Mouse (Mus musculus): ENCODE data around the gene Rnf40.
A peak's percentile ranks its signal among the peaks of the same experiment; 100 is the strongest.
"Not testable (repeated sequence)": the region's sequence is repeated elsewhere in the genome, so short reads cannot be mapped to it uniquely, and the experiment has no call there.

Gene Rnf40

GRCm38 (mm10) chr7:127604256-127604655 is 15.7 kb downstream of the Rnf40 start:
- no peak for DNase-seq

GRCm38 (mm10) chr7:127607150-127607549 is 18.6 kb downstream of the Rnf40 start:
- no peak for DNase-seq

- DNase-seq: no peak
These were observed 22.4 kb downstream of the Rnf40 start for GRCm38 (mm10) chr7:127611011-127611410.

- DNase-seq: no peak
These were observed 23.0 kb downstream of the Rnf40 start for GRCm38 (mm10) chr7:127611561-127611960.

- no peak for DNase-seq
These were observed 24.9 kb downstream of the Rnf40 start for GRCm38 (mm10) chr7:127613501-127613900.

GRCm38 (mm10) chr7:127614091-127614490 is 25.5 kb downstream of the Rnf40 start:
- DNase-seq: peak; percentile 11

- DNase-seq: peak; percentile 70
These were observed 25.9 kb downstream of the Rnf40 start for GRCm38 (mm10) chr7:127614511-127614890.

GRCm38 (mm10) chr7:127614891-127615843 is 26.6 kb downstream of the Rnf40 start, which contains the start of gene Zfp629:
Gene Zfp629, minus strand, starts transcription at chr7:127615797.
- peak; percentile 72 for DNase-seq

GRCm38 (mm10) chr7:127616336-127616735 is 27.8 kb downstream of the Rnf40 start:
- peak; percentile 60 for DNase-seq

GRCm38 (mm10) chr7:127616881-127617280 is 28.3 kb downstream of the Rnf40 start:
- peak; percentile 45 for DNase-seq

- DNase-seq: peak; percentile 70
These were observed 29.4 kb downstream of the Rnf40 start for GRCm38 (mm10) chr7:127617962-127618361.

GRCm38 (mm10) chr7:127618402-127618801 is 29.8 kb downstream of the Rnf40 start:
- DNase-seq: peak; percentile 24

- no peak for DNase-seq
These were observed 37.5 kb downstream of the Rnf40 start for GRCm38 (mm10) chr7:127626039-127626438.

GRCm38 (mm10) chr7:127626471-127626870 is 37.9 kb downstream of the Rnf40 start:
- no peak for DNase-seq

GRCm38 (mm10) chr7:127628646-127629045 is 40.1 kb downstream of the Rnf40 start:
- peak; percentile 44 for DNase-seq

GRCm38 (mm10) chr7:127631416-127631815 is 42.8 kb downstream of the Rnf40 start:
- DNase-seq: no peak

GRCm38 (mm10) chr7:127636963-127637362 is 48.4 kb downstream of the Rnf40 start:
- DNase-seq: no peak

GRCm38 (mm10) chr7:127641260-127641659 is 52.7 kb downstream of the Rnf40 start:
- DNase-seq: no peak

GRCm38 (mm10) chr7:127642254-127642653 is 53.7 kb downstream of the Rnf40 start:
- DNase-seq: no peak

GRCm38 (mm10) chr7:127646363-127646762 is 57.8 kb downstream of the Rnf40 start:
- no peak for DNase-seq

- not testable (repeated sequence) for DNase-seq
These were observed 59.0 kb downstream of the Rnf40 start for GRCm38 (mm10) chr7:127647576-127647975.

GRCm38 (mm10) chr7:127648516-127649201 is 60.1 kb downstream of the Rnf40 start:
- no peak for DNase-seq

GRCm38 (mm10) chr7:127649206-127649605 is 60.6 kb downstream of the Rnf40 start:
- DNase-seq: no peak

GRCm38 (mm10) chr7:127651624-127652023 is 63.1 kb downstream of the Rnf40 start:
- DNase-seq: no peak

Data from thymus, postnatal 14 days (tissue).